Mouse (Mus musculus) lung, embryonic 16.5 days (tissue): Measurements from ENCODE around the gene Adamts12. TPM values are rescaled to one million over a fixed set of nuclear protein-coding genes. Genes with fewer than 3 reads are reported as not detected.

ENCODE experiments used
- ATAC-seq: fragments of 200-750 bp; cut with Nextera tagmentation; 2 replicates; pipeline ENCODE4 v1.8.0; 2017; ENCODE audit warnings: low read depth, mild to moderate bottlenecking, moderate library complexity
- H3K27ac ChIP-seq: fragments of 300-500 bp; sonication (generic); 2 replicates; pipeline ENCODE4 v1.5.1; 2014; ENCODE audit warnings: mild to moderate bottlenecking, control low read depth, low read length
- H3K27me3 ChIP-seq: fragments of 300-500 bp; sonication (generic); 2 replicates; pipeline ENCODE4 v1.6.1; 2014; ENCODE audit warnings: low read depth, low read length, mixed read lengths; ENCODE audit not compliant: control insufficient read depth, insufficient read depth
- H3K36me3 ChIP-seq: fragments of 300-500 bp; sonication (generic); 2 replicates; pipeline ENCODE4 v1.6.1; 2014; ENCODE audit warnings: low read length; ENCODE audit not compliant: control insufficient read depth, insufficient read depth
- H3K4me1 ChIP-seq: fragments of 300-500 bp; sonication (generic); replicated peaks from 2 replicates; pipeline ENCODE4 v1.6.1; 2014; ENCODE audit warnings: low read length, mixed read lengths; ENCODE audit not compliant: control insufficient read depth, insufficient read depth
- H3K4me2 ChIP-seq: fragments of 300-500 bp; sonication (generic); 2 replicates; pipeline ENCODE4 v1.6.1; 2014; ENCODE audit warnings: low read depth, low read length, control low read depth
- H3K4me3 ChIP-seq: fragments of 300-500 bp; sonication (generic); 2 replicates; pipeline ENCODE4 v1.5.1; 2014; ENCODE audit warnings: mild to moderate bottlenecking, low read length, control low read depth
- H3K9ac ChIP-seq: fragments of 300-500 bp; sonication (generic); 2 replicates; pipeline ENCODE4 v1.6.1; 2014; ENCODE audit warnings: low read length, control low read depth
- H3K9me3 ChIP-seq: fragments of 300-500 bp; sonication (generic); 2 replicates; pipeline ENCODE4 v1.6.1; 2016; ENCODE audit warnings: low read length; ENCODE audit not compliant: control insufficient read depth
- WGBS: fragments of 180-500 bp; shearing (Covaris S2); extraction: QIAGEN DNeasy Blood & Tissue Kit; methylation state at CpG from one replicate; pipeline ENCODE4 v1.1.7; 2014; 5-methylcytosine and 5-hydroxymethylcytosine counted together
- polyA plus RNA-seq: library from polyadenylated mRNA; unstranded; fragments of >200 nt; fragmentation: Nextera tagmentation; extraction: Ambion mirVana; gene quantifications from 2 replicates; pipeline ENCODE4 v1.2.1, GENCODE M21; 2015

Adamts12 gene
- 4.6 and 5.4 TPM in 2 replicates for polyA plus RNA-seq

DNA sequence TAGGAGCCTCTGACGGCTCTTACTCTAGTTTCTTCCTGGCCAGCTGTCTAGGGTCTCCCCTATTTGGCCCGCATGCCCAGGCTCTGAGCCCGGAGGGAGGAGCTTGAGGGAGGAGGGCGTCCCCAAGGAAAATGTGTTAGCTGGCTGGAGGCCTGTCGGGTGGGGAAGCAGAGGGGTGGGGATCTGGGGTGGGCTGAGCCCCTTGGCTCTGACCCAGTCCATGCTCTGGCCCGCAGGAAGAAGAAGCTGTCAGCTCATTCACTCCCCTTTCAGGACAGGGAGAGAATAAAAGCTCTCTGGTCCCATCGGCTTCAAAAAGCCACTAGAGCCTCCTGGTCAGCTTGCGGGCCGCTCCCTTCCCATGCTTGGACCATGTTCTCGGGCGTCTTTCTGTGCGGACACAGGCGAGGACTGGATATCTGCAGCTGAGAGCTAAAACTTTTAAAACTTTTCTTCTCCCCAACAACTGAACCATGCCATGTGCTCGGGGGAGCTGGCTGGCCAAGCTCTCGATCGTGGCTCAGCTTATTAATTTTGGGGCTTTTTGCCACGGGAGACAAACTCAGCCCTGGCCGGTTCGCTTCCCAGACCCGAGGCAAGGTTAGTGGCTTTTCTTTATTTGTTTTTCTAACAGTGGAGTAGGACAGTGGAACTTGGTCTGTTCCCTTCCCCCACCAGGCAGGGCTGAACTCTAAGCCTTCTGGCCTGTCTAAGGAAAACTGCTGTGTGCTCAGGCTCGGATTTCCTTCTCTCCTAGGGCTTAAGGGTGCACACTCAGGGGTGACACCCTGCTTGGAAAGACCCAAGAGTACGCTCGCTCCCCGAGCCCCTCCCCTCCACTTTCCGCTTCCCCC, at the start of gene Adamts12:
TSS of gene Adamts12 (plus strand) at position 233 of the 854 bp plus-strand sequence.
- H3K27me3 ChIP-seq = no peaks in the 10 kb centered on the region
- peak within 1 kb of the TSS; percentile 90 for H3K27ac ChIP-seq
- H3K4me2 ChIP-seq = peak within 1 kb of the TSS; percentile 63
- WGBS = under 1% methylated on average over 25 of the region's 25 CpGs
- no peaks in the 10 kb centered on the region for H3K9me3 ChIP-seq
- no peaks in the 10 kb centered on the region for H3K36me3 ChIP-seq
- peaks cover 10% of the 10 kb centered on the region for H3K4me1 ChIP-seq
- peak within 1 kb of the TSS; percentile 45 for H3K4me3 ChIP-seq
- ATAC-seq = peak; percentile 96
- H3K9ac ChIP-seq = peak within 1 kb of the TSS; percentile 59

DNA sequence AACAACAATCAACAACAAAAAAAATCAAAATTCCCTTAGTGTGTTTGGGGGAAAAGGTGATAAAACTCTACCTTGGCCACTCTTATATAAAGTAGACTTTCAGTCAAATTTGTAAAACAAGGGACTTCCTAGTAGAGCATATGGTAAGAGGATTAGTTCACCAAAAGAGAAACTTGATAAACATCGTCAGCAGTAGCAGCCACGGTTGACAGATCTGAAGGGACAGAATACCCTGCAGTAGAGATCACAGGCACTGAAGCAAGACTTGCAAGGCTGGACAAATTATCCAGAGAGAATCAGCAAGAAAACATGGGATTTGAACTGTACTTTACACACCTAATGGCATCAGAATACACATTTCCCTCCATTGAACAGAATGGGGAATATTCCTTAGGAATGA, 49.7 kb upstream of the Adamts12 start:
- H3K36me3 ChIP-seq = no peaks in the 10 kb centered on the region
- no peaks in the 10 kb centered on the region for H3K4me1 ChIP-seq
- ATAC-seq = no peak
- no peak overlapping the region for H3K4me2 ChIP-seq
- H3K27me3 ChIP-seq = no peaks in the 10 kb centered on the region
- H3K9ac ChIP-seq = no peak overlapping the region
- no peak overlapping the region for H3K27ac ChIP-seq
- 50% methylated on average over 2 of the region's 2 CpGs for WGBS
- H3K4me3 ChIP-seq = no peak overlapping the region
- H3K9me3 ChIP-seq = no peaks in the 10 kb centered on the region

DNA sequence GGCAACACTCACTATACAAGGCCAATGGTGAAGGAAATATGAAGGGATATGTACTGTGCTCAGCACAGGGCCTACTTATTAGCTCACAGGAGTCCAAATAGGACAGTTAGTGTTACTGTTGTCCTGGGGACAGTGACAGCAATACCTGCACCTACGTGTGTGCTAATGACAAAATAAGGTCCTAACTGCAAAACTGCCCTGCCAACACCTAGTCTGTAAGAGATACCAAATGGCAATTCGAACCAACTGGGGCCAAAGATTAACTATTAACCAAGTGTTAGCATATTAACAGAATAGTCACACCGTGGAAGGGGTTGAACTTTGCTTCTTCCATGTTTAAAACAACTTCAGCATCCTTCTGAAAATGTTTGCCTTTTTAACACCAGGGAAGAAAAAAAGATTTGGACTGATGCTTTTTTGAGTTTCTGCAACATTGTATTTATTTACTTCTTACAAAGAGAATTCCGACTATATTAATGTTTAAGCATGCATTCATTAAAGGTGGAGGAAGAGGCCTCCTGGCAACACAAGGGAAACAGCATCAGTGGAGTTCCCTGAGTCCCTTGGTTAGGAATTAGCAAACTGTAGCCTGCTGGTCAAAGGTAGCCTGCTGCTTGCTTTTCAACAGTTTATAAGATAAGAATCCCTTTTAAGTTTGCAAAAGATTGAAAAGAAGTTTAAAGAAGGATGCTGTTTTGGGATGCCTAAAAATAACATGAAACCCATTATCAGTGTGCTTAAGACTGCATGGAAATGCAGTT, 37.6 kb upstream of the Adamts12 start:
- Histone ChIP-seq H3K27ac (no peak overlapping the region), H3K36me3 (no peaks in the 10 kb centered on the region), H3K9ac (no peak overlapping the region), H3K4me3 (no peak overlapping the region), H3K27me3 (no peaks in the 10 kb centered on the region), H3K4me2 (no peak overlapping the region), H3K9me3 (no peaks in the 10 kb centered on the region), H3K4me1 (no peaks in the 10 kb centered on the region)
- WGBS = 39% methylated on average over 4 of the region's 4 CpGs
- no peak for ATAC-seq

DNA sequence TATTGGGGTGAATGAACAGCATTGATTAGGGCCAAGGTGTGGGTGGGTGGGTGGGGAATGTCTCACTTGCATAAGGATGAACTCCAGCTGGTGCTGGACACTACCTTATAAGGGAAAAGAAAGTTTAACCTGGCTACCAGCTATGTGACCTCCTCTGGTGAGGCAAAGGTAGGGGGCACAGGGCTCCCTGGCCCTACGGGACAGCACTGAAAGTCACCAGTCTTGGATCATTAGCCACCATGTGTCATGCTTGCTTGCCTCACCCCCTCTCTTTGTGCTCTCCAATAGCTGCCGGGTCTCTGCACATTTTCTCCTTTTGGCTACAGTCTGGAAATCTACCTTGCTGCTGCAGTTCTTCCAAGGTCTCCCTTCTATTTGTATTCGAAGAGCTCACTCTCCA, 34.4 kb upstream of the Adamts12 start:
- Histone ChIP-seq H3K27ac (no peak overlapping the region), H3K27me3 (peaks cover 12% of the 10 kb centered on the region), H3K4me3 (no peak overlapping the region), H3K4me2 (no peak overlapping the region), H3K9ac (no peak overlapping the region), H3K9me3 (no peaks in the 10 kb centered on the region), H3K36me3 (no peaks in the 10 kb centered on the region), H3K4me1 (no peaks in the 10 kb centered on the region)
- WGBS = 66% methylated on average over 3 of the region's 3 CpGs
- ATAC-seq = no peak

DNA sequence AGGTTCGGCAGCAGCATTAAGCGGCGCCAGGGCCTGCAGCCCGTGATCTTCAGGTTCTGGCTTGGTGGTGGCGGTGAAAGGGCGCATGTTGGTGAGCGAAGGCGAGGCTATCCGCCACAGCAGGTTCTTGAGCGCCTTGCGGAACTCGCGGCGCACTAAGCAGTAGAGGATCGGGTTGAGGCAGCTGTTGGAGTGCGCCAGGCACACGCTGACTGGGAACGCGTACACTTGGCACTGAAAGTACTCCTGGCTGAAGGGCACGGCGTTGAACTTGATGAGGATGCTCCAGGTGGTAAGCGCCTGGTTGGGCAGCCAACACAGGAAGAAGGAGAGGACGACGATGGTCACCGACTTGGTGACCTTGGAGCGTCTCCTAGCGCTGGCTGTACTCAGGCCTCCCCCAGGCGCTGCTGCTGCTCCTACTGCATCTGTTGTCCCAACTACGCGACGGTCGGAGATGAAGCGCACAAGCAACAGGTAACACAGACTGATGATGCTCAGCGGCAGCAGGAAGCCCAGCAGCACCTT, 28.6 kb upstream of the Adamts12 start:
- H3K36me3 ChIP-seq = no peaks in the 10 kb centered on the region
- no peak overlapping the region for H3K9ac ChIP-seq
- H3K4me3 ChIP-seq = peak overlapping the region; percentile 48
- H3K4me2 ChIP-seq = peak overlapping the region; percentile 66
- no peak overlapping the region for H3K27ac ChIP-seq
- H3K4me1 ChIP-seq = peaks cover 13% of the 10 kb centered on the region
- H3K27me3 ChIP-seq = peaks cover 44% of the 10 kb centered on the region
- H3K9me3 ChIP-seq = no peaks in the 10 kb centered on the region
- 7% methylated on average over 34 of the region's 34 CpGs for WGBS
- no peak for ATAC-seq

DNA sequence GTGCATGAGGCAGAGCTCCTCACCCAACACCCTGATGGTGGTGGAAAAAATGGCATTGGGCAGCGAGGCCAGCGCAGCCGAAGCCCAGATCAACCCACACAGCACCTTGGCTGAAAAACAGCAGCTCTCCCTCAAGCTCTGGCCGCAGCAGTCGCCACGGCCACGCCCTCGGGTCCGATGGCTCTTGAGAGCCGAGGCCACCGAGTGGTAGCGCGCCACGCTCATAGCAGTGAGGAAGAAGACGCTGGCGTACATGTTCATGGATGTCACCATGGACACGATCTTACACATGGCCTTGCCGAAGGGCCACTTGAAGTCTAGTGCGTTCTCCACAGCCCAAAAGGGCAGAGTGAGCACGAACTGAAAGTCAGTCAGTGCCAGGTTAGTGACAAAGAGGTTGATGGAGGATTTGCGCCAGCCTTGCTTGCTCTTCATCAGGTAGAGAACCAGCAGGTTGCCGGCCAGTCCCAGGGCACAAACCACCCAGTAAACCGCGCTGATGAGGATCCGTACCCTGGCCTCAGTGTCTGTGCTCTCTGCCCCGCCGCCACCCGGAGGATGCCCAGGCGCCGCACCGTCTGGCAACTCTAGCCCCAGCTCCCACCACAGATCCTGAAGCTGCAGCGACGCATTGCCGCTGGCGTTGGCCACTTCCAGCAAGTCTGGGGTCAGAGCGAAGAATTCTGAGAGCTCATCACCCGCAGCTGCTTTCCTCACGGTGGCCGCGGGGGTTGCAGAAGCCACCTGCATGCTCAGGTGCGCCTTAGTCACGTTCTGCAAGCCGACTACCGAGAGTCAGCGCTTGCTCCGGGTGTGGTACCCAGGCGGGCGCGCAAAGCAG, 27.8 kb upstream of the Adamts12 start:
- peaks cover 13% of the 10 kb centered on the region for H3K4me1 ChIP-seq
- WGBS = 2% methylated on average over 46 of the region's 49 CpGs
- no peak overlapping the region for H3K9ac ChIP-seq
- no peaks in the 10 kb centered on the region for H3K9me3 ChIP-seq
- peaks cover 44% of the 10 kb centered on the region for H3K27me3 ChIP-seq
- ATAC-seq = no peak
- H3K4me2 ChIP-seq = peak overlapping the region; percentile 66
- H3K27ac ChIP-seq = no peak overlapping the region
- H3K36me3 ChIP-seq = no peaks in the 10 kb centered on the region
- H3K4me3 ChIP-seq = peak overlapping the region; percentile 48

DNA sequence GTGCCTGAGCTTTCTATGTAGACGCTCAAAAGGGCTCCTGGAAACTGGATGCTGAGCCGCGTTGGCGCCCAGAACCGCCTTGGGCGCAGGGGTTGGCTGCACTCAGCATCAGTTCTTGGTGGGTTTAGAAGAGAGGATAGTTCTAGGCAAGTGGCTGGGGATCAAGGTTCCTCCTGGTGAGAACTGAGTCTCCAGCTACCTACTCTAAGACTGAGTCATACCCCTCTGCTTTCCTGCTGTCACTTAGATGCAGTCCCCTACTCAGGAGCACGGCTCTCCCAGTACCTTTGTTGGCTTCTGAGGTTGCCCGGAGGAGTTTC, 27.3 kb upstream of the Adamts12 start:
- Histone ChIP-seq H3K9me3 (no peaks in the 10 kb centered on the region), H3K4me2 (peak overlapping the region; percentile 66), H3K27me3 (peaks cover 44% of the 10 kb centered on the region), H3K4me1 (peaks cover 13% of the 10 kb centered on the region), H3K27ac (no peak overlapping the region), H3K9ac (no peak overlapping the region), H3K4me3 (peak overlapping the region; percentile 48), H3K36me3 (no peaks in the 10 kb centered on the region)
- WGBS = 7% methylated on average over 8 of the region's 8 CpGs
- no peak for ATAC-seq

DNA sequence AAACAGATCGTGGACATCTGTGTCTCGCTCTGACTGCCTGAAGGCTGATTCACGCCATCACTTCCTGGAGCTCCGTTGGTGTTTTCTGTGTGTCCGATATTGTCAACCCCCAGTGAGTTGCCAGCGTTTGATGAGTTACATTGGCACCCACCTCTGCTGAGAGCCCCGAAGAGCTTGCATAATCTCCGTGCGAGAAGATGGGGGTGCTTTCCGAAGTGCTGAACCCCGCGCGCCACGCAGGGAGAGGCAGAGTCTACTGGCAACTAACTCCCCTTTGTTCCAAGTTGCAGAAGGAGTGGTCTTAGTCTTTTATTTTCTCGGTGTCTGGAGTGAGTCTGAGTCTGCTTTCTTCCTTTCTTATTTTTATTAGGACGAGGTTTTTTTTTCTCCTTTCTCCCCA, 26.9 kb upstream of the Adamts12 start, which contains the start of gene Rxfp3:
TSS of gene Rxfp3 (minus strand) at position 281 of the 400 bp plus-strand sequence.
- Histone ChIP-seq H3K36me3 (no peaks in the 10 kb centered on the region), H3K4me1 (peaks cover 13% of the 10 kb centered on the region), H3K27me3 (peaks cover 44% of the 10 kb centered on the region), H3K4me2 (peak within 1 kb of the TSS; percentile 66), H3K4me3 (peak within 1 kb of the TSS; percentile 48), H3K9ac (no peak within 1 kb of the TSS), H3K27ac (no peak within 1 kb of the TSS), H3K9me3 (no peaks in the 10 kb centered on the region)
- WGBS = 3% methylated on average over 16 of the region's 16 CpGs
- ATAC-seq = no peak
